Mouse (Mus musculus): Measurements from ENCODE around the gene Jade1. TPM values are rescaled to one million over a fixed set of nuclear protein-coding genes. Genes with fewer than 3 reads are reported as not detected.

Jade1 gene
- polyA plus RNA-seq, 1 experiment from 2014 or later: 18.6 TPM

GRCm38 (mm10) chr3:41564471-41565213 is 9.1 kb downstream of the Jade1 start:
- peak overlapping the region; percentile 94 for H3K4me2 ChIP-seq
- WGBS: 0% methylated on average over 46 of the region's 60 CpGs
- peak; percentile 75 for ATAC-seq (replicated peaks; ENCODE audit: low FRiP score)
- H3K9me3 ChIP-seq (ENCODE audit: control insufficient read depth, low read length): no peaks in the 10 kb centered on the region
- peaks cover 7% of the 10 kb centered on the region for H3K4me1 ChIP-seq (replicated peaks; ENCODE audit: control insufficient read depth, insufficient read depth, low read length)
- DNase-seq (ENCODE audit: low spot score): peak; percentile 85
- peak overlapping the region; percentile 97 for H3K27ac ChIP-seq (ENCODE audit: low read depth, low read length)
- H3K4me3 ChIP-seq (ENCODE audit: low read depth, low read length): peak overlapping the region; percentile 87
- H3K36me3 ChIP-seq (ENCODE audit: control insufficient read depth, insufficient read depth, low read length): no peaks in the 10 kb centered on the region
- no peaks in the 10 kb centered on the region for H3K27me3 ChIP-seq (replicated peaks; ENCODE audit: control insufficient read depth, insufficient read depth, low read length)
- peak overlapping the region; percentile 96 for H3K9ac ChIP-seq (ENCODE audit: low read depth, low read length)

GRCm38 (mm10) chr3:41565410-41565823 is 9.9 kb downstream of the Jade1 start:
- WGBS: under 1% methylated on average over 52 of the region's 61 CpGs
- Histone ChIP-seq H3K27me3 (replicated peaks; ENCODE audit: control insufficient read depth, insufficient read depth, low read length) (no peaks in the 10 kb centered on the region), H3K4me2 (peak overlapping the region; percentile 94), H3K27ac (ENCODE audit: low read depth, low read length) (peak overlapping the region; percentile 97), H3K9me3 (ENCODE audit: control insufficient read depth, low read length) (no peaks in the 10 kb centered on the region), H3K36me3 (ENCODE audit: control insufficient read depth, insufficient read depth, low read length) (no peaks in the 10 kb centered on the region), H3K4me3 (ENCODE audit: low read depth, low read length) (peak overlapping the region; percentile 87), H3K9ac (ENCODE audit: low read depth, low read length) (peak overlapping the region; percentile 96), H3K4me1 (replicated peaks; ENCODE audit: control insufficient read depth, insufficient read depth, low read length) (peaks cover 11% of the 10 kb centered on the region)
- DNase-seq (ENCODE audit: low spot score) (peak; percentile 87), ATAC-seq (replicated peaks; ENCODE audit: low FRiP score) (peak; percentile 72)

DNA sequence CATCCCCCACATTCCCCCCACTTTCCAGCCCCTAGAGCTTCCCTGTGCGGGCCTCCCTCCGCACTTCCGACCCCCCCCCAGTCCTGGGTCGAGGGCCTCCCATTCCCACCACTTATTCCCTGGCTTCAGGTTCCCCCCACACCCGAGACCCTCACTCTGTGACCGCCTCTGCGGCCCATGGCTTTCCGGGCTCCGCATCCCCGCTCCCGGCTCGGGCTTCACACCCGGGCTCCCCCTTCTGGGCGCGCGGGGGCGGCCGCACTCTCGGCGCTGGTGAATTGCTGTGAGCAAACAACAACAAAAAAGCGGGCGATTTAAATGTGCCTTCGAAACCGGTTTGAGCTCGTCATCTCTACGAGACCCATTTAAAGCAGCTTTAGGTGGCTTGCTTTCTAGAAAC is 10.4 kb downstream of the Jade1 start:
- no peaks in the 10 kb centered on the region for H3K9me3 ChIP-seq (ENCODE audit: control insufficient read depth, low read length)

GRCm38 (mm10) chr3:41569943-41570342 is 14.4 kb downstream of the Jade1 start:
- Histone ChIP-seq H3K27me3 (replicated peaks; ENCODE audit: control insufficient read depth, insufficient read depth, low read length) (no peaks in the 10 kb centered on the region), H3K4me1 (replicated peaks; ENCODE audit: control insufficient read depth, insufficient read depth, low read length) (peaks cover 41% of the 10 kb centered on the region), H3K4me3 (ENCODE audit: low read depth, low read length) (no peak overlapping the region), H3K27ac (ENCODE audit: low read depth, low read length) (no peak overlapping the region), H3K9me3 (ENCODE audit: control insufficient read depth, low read length) (no peaks in the 10 kb centered on the region), H3K36me3 (ENCODE audit: control insufficient read depth, insufficient read depth, low read length) (no peaks in the 10 kb centered on the region), H3K9ac (ENCODE audit: low read depth, low read length) (no peak overlapping the region), H3K4me2 (no peak overlapping the region)
- no peak for ATAC-seq (replicated peaks; ENCODE audit: low FRiP score)
- WGBS: 83% methylated on average over 5 of the region's 5 CpGs
- DNase-seq (ENCODE audit: low spot score): no peak

More for the DNA sequence above, 10.4 kb downstream of the Jade1 start:
- Histone ChIP-seq H3K4me1 (replicated peaks; ENCODE audit: control insufficient read depth, insufficient read depth, low read length) (peaks cover 15% of the 10 kb centered on the region), H3K4me3 (ENCODE audit: low read depth, low read length) (peak overlapping the region; percentile 87), H3K27me3 (replicated peaks; ENCODE audit: control insufficient read depth, insufficient read depth, low read length) (no peaks in the 10 kb centered on the region), H3K36me3 (ENCODE audit: control insufficient read depth, insufficient read depth, low read length) (no peaks in the 10 kb centered on the region), H3K9ac (ENCODE audit: low read depth, low read length) (peak overlapping the region; percentile 96), H3K4me2 (peak overlapping the region; percentile 94), H3K27ac (ENCODE audit: low read depth, low read length) (peak overlapping the region; percentile 97)
- WGBS: 1% methylated on average over 25 of the region's 26 CpGs
- peak; percentile 38 for ATAC-seq (replicated peaks; ENCODE audit: low FRiP score)
- peak; percentile 70 for DNase-seq (ENCODE audit: low spot score)

DNA sequence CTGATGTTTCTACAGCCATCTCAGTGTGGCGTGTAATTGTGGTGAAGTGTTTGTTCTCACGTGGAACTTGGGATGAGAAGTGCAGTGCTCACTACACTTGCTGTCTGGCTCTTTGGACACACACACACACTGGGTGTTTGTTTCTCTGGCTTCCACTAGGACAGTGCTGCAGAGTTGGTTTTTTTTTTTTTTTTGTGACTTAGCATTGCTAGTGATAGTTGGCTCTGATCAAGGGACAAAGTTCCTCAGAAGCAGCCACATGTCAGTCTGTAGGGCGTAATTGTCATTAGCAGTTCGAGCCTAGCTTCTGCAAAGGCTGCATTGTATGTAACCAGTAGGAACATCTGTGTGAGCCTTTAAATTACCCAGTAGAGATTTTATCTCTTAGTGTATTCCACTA is 16.6 kb downstream of the Jade1 start:
- no peak for DNase-seq (ENCODE audit: low spot score)
- H3K4me3 ChIP-seq (ENCODE audit: low read depth, low read length): no peak overlapping the region
- no peaks in the 10 kb centered on the region for H3K36me3 ChIP-seq (ENCODE audit: control insufficient read depth, insufficient read depth, low read length)
- WGBS: 80% methylated on average over 4 of the region's 4 CpGs
- H3K4me2 ChIP-seq: no peak overlapping the region
- peaks cover 49% of the 10 kb centered on the region for H3K4me1 ChIP-seq (replicated peaks; ENCODE audit: control insufficient read depth, insufficient read depth, low read length)
- no peaks in the 10 kb centered on the region for H3K9me3 ChIP-seq (ENCODE audit: control insufficient read depth, low read length)
- no peak overlapping the region for H3K27ac ChIP-seq (ENCODE audit: low read depth, low read length)
- ATAC-seq (replicated peaks; ENCODE audit: low FRiP score): no peak
- no peaks in the 10 kb centered on the region for H3K27me3 ChIP-seq (replicated peaks; ENCODE audit: control insufficient read depth, insufficient read depth, low read length)
- no peak overlapping the region for H3K9ac ChIP-seq (ENCODE audit: low read depth, low read length)

DNA sequence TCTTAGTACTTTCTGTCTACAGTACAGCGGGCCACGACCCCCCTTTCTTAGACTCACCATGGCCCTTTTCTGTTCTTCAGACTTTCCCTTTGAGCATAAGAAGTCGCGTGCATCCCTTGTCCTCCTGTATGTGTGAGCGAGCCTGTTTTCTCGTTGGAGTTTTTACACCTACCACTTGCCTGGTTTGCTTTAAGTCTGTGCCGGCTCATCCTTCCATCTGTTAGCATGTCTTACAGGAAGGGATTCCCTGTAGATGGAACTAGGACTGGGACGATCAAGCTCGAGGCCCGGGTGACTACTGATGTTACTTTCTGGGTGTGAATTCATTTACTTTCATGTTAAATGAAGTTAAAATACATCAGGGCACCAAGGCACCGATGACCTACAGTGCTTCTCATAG is 17.4 kb downstream of the Jade1 start:
- H3K36me3 ChIP-seq (ENCODE audit: control insufficient read depth, insufficient read depth, low read length): no peaks in the 10 kb centered on the region
- H3K9me3 ChIP-seq (ENCODE audit: control insufficient read depth, low read length): no peaks in the 10 kb centered on the region
- peaks cover 49% of the 10 kb centered on the region for H3K4me1 ChIP-seq (replicated peaks; ENCODE audit: control insufficient read depth, insufficient read depth, low read length)
- DNase-seq (ENCODE audit: low spot score) (no peak), ATAC-seq (replicated peaks; ENCODE audit: low FRiP score) (no peak)
- H3K4me2 ChIP-seq: no peak overlapping the region
- 86% methylated on average over 11 of the region's 11 CpGs for WGBS
- no peak overlapping the region for H3K9ac ChIP-seq (ENCODE audit: low read depth, low read length)
- no peaks in the 10 kb centered on the region for H3K27me3 ChIP-seq (replicated peaks; ENCODE audit: control insufficient read depth, insufficient read depth, low read length)
- H3K4me3 ChIP-seq (ENCODE audit: low read depth, low read length): no peak overlapping the region
- no peak overlapping the region for H3K27ac ChIP-seq (ENCODE audit: low read depth, low read length)

- no peak overlapping the region for H3K27ac ChIP-seq (ENCODE audit: low read depth, low read length)
- no peaks in the 10 kb centered on the region for H3K27me3 ChIP-seq (replicated peaks; ENCODE audit: control insufficient read depth, insufficient read depth, low read length)
- H3K9me3 ChIP-seq (ENCODE audit: control insufficient read depth, low read length): no peaks in the 10 kb centered on the region
- H3K36me3 ChIP-seq (ENCODE audit: control insufficient read depth, insufficient read depth, low read length): no peaks in the 10 kb centered on the region
- 69% methylated on average over 8 of the region's 8 CpGs for WGBS
- ATAC-seq (replicated peaks; ENCODE audit: low FRiP score) (no peak), DNase-seq (ENCODE audit: low spot score) (no peak)
- peaks cover 53% of the 10 kb centered on the region for H3K4me1 ChIP-seq (replicated peaks; ENCODE audit: control insufficient read depth, insufficient read depth, low read length)
- no peak overlapping the region for H3K4me3 ChIP-seq (ENCODE audit: low read depth, low read length)
- no peak overlapping the region for H3K4me2 ChIP-seq
- H3K9ac ChIP-seq (ENCODE audit: low read depth, low read length): no peak overlapping the region
Measured at GRCm38 (mm10) chr3:41574208-41574607, 18.7 kb downstream of the Jade1 start.

DNA sequence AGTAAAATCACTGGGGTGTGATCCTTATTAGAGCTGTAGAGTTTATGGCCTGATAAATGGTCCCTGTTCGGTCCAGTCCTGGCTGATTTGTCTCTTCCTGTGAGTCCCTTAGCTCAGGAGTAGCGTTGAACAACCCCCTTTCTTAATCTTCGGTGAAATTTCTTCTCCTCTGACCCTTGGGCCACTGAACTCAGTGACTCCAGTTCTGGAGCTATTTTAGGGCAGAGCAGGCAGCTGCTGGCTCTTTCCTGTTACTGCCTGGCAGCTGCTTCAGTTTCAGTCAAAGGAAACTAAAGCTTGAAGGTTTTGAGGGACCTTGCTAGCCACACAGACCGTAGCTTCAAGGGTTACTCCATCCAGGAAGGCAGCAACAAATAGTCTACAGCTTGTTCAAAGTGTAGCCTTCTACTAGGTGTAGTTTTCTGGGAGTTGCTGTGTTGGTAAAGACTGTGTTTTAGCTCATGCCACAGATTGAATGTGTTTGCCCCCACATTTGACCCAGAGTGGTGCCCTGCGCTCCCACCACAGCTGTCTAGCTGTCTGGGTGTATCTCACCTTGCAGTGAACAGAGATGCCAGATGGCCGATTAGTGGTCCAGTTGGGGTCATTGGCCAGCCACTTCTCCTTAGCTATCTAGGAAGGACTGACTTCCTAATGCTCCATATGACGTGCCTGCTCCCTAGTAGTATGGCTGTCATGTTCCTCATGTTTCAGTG is 19.3 kb downstream of the Jade1 start:
- ATAC-seq (replicated peaks; ENCODE audit: low FRiP score) (no peak), DNase-seq (ENCODE audit: low spot score) (no peak)
- H3K36me3 ChIP-seq (ENCODE audit: control insufficient read depth, insufficient read depth, low read length): no peaks in the 10 kb centered on the region
- no peak overlapping the region for H3K4me3 ChIP-seq (ENCODE audit: low read depth, low read length)
- no peak overlapping the region for H3K4me2 ChIP-seq
- H3K9ac ChIP-seq (ENCODE audit: low read depth, low read length): no peak overlapping the region
- H3K27ac ChIP-seq (ENCODE audit: low read depth, low read length): no peak overlapping the region
- H3K27me3 ChIP-seq (replicated peaks; ENCODE audit: control insufficient read depth, insufficient read depth, low read length): no peaks in the 10 kb centered on the region
- no peaks in the 10 kb centered on the region for H3K9me3 ChIP-seq (ENCODE audit: control insufficient read depth, low read length)
- H3K4me1 ChIP-seq (replicated peaks; ENCODE audit: control insufficient read depth, insufficient read depth, low read length): peaks cover 54% of the 10 kb centered on the region
- WGBS: 44% methylated on average over 7 of the region's 7 CpGs
